Mouse (Mus musculus) spleen, postnatal 14 days (tissue): ENCODE results near the gene Gm5799.
"Not testable (repeated sequence)": the region's sequence is repeated elsewhere in the genome, so short reads cannot be mapped to it uniquely, and the experiment has no call there.

Experiments
- DNase-seq, 2 experiments: peaks; one replicate each; pipeline ENCODE4 v3.0.0; 2021 to 2022; ENCODE audit warnings: low spot score in 2 of 2

The Gm5799 gene

GRCm38 (mm10) chr14:43543276-43543675 is at the start of gene Gm5799:
Gm5799 (plus strand) TSS chr14:43543576.
- not testable (repeated sequence) for DNase-seq

GRCm38 (mm10) chr14:43531052-43532010 is 12.0 kb upstream of the Gm5799 start:
- DNase-seq, result not testable (repeated sequence)

GRCm38 (mm10) chr14:43532011-43532383 is 11.4 kb upstream of the Gm5799 start:
- not testable (repeated sequence) for DNase-seq

DNA sequence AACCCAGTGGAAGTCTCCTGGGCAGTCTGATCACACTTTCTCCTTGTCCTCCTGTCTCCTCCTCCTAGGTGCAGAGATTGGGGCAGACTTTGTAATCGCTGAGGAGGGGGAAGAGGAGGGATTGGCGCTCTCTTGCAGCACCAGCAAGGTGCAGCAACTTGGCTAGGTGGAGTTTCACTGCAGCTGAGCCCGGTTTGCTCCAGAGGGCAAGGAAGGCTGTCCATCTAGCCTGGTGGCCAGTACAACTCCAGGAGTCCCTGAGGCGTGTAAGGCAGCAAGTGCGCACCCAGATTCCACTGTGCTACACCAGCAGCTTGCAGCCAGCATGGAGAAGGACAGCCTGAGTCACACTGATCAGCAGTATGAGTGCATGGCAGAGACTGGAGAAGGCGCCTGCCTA is 11.0 kb upstream of the Gm5799 start:
- peak; percentile 14 to 21 for DNase-seq

GRCm38 (mm10) chr14:43538144-43538543 is 5.2 kb upstream of the Gm5799 start:
- DNase-seq, result peak in 1 of 2 experiments; percentile 1

DNA sequence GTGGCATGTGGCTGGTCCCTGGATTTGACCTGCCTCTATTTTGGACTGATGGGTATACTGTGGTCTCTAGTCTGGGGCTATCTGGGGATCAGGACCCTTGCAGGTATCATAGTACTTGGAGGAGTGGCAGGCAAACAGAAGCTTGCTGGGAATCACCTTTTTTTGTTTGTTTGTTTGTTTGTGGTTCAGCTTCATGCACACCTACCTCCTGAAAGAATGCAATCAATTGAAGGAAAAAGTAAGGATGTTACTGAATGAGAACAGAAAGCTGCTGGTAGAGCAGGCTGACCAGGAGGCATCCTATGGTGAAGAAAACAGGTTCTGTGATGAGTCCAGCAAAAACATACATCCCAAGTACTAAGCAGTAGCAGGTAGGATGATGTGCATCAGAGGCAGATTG is 2.9 kb downstream of the Gm5799 start:
- DNase-seq, result not testable (repeated sequence)

DNA sequence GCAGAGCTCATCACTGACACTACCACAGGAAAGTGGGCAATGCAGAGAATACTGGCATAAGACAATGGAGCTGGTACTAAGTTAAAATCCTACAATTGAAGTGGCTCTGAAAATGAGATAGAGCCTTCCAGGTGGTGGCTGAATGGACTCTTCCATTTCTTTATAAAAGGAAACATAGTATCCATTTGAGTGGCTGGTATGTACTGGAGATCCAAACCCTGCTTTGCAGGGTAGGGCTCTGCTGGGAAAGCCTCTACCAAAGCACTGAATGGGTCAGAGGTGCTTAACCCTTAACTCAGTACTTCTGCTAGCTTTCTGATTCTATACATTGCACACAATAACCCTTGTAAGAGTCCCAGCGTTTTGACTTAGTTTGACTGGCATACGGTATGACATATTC is 8.9 kb downstream of the Gm5799 start:
- DNase-seq, result not testable (repeated sequence)

GRCm38 (mm10) chr14:43577969-43578368 is 34.6 kb downstream of the Gm5799 start:
- DNase-seq, result not testable (repeated sequence)

DNA sequence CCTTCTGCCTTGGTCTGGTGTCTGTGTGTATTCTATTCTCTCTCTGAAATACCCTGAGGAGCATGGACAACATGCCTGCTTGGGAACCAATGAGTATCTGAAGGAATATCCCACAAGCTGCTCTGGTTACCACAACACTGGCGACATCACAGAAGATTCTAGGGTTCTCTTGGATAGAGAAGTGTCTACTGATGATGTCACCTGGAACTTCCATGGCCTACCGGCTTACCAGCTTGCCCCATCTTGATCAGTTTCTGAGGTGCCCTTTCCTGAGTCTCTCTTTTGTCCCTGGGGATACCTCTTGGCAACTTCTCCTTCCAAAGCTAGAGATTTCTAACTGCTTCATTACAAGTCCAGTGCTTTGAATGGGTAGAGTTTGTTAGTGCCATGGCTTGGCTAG is 35.7 kb downstream of the Gm5799 start, which contains the start of gene Gm17654:
Gene Gm17654 (minus strand): TSS at position 101 of the 400 bp plus-strand sequence.
- not testable (repeated sequence) for DNase-seq
